Mouse (Mus musculus): ENCODE data around the gene Rack1. TPM values are rescaled to one million over a fixed set of nuclear protein-coding genes. Genes with fewer than 3 reads are reported as not detected.
"Not testable (repeated sequence)": the region's sequence is repeated elsewhere in the genome, so short reads cannot be mapped to it uniquely, and the experiment has no call there.

Rack1 gene
- polyA plus RNA-seq, 1 experiment from 2014 or later = 795 TPM

DNA sequence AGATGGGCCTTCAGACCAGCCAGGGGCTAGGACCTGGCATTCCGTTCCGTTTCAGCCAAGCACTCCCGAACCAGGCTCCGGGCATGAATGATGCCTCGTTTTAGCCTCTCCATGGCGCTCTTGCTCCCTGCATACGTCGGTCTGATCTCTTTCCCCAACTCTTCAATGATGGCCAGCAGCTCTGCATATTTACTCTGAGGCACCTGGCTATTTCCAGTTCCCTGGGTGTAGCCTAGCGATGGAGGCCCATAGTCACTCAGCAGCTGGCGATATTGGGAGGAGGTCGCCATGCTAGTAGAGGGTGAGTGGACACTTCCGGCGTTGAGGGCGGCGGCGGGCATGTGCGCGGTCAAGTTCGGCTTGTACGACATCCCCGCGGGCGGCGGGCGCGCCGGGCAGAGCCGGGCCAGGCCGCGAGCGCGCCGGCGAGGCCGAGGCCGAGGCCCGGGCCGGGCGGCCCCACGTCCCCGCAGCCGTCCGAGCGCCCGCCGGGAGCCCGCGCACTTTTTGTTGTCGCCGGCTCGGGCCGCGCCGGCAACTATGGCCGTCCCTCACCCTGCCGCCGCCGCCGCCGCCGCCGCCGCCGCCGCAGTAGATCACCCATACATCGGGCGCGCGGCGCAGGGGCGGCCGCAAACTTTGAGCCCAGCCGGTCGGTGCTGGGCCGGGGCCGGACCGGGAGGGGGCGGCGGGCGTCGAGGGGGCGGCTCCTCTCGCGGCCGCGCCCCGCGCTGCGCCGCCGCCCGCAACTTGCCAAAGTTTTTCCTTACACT is 26.0 kb downstream of the Rack1 start, which contains the start of the genes Trim7 and Gm12184:
TSS of gene Trim7 (plus strand) at position 162 of the 773 bp plus-strand sequence.
TSS of gene Gm12184 (minus strand) at position 677 of the 773 bp plus-strand sequence.
- not testable (repeated sequence) for H3K27me3 ChIP-seq (ENCODE audit: insufficient read depth, low read length); H3K4me1 ChIP-seq (replicated peaks; ENCODE audit: insufficient read depth, low read length); DNase-seq (ENCODE audit: low spot score); H3K9me3 ChIP-seq (replicated peaks; ENCODE audit: low read length); H3K36me3 ChIP-seq (ENCODE audit: insufficient read depth, low read length)
- under 1% methylated on average over 44 of the region's 92 CpGs for WGBS
- Histone ChIP-seq H3K4me2 (ENCODE audit: low read length) (peak within 1 kb of the TSS; percentile 70), H3K4me3 (replicated peaks; ENCODE audit: low read depth, low read length) (peak within 1 kb of the TSS; percentile 44), H3K27ac (peak within 1 kb of the TSS; percentile 82), H3K9ac (ENCODE audit: low read depth, low read length) (peak within 1 kb of the TSS; percentile 40; the same call in 1 of the 2 replicates)
- TF ChIP-seq CTCF (IDR thresholded peaks at IDR 0.05; ENCODE audit: low read depth) = peak; percentile 7; the same call in 1 of the 2 replicates
- peak; percentile 87 for ATAC-seq (replicated peaks; ENCODE audit: low FRiP score, low read depth)

DNA sequence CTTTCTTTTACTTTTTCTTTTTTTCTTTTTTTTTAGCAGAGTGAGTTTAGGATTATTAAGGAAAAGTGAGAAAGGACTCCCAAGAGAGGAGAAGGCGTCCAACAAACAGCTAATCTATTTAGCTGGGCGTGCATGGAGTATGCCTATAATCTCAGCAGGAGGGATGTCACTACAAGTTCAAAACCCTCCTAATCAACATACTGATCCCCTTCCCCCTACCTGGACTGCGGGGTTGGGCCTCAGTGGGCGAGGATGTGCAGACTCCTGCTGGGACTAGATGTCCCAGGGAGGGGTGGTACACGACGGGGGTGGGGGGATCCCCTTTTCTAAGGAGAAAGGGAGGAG is 26.6 kb downstream of the Rack1 start:
- peak overlapping the region; percentile 70 for H3K4me2 ChIP-seq (ENCODE audit: low read length)
- TF ChIP-seq CTCF (IDR thresholded peaks at IDR 0.05; ENCODE audit: low read depth) = no peak
- H3K4me3 ChIP-seq (replicated peaks; ENCODE audit: low read depth, low read length) = peak overlapping the region; percentile 44
- 2% methylated on average over 6 of the region's 6 CpGs for WGBS
- no peaks in the 10 kb centered on the region for H3K27me3 ChIP-seq (ENCODE audit: insufficient read depth, low read length)
- peak overlapping the region; percentile 82 for H3K27ac ChIP-seq
- H3K4me1 ChIP-seq (replicated peaks; ENCODE audit: insufficient read depth, low read length) = 0 out of 2 replicates have a peak, but pooled peaks cover 2% of the 10 kb centered on the region
- H3K36me3 ChIP-seq (ENCODE audit: insufficient read depth, low read length) = no peaks in the 10 kb centered on the region
- ATAC-seq (replicated peaks; ENCODE audit: low FRiP score, low read depth) = 0 out of 2 replicates have a peak, but pooled peaks have one; percentile 18
- no peaks in the 10 kb centered on the region for H3K9me3 ChIP-seq (replicated peaks; ENCODE audit: low read length)
- H3K9ac ChIP-seq (ENCODE audit: low read depth, low read length) = peak overlapping the region; percentile 40; the same call in 1 of the 2 replicates
- DNase-seq (ENCODE audit: low spot score) = peak; percentile 61

DNA sequence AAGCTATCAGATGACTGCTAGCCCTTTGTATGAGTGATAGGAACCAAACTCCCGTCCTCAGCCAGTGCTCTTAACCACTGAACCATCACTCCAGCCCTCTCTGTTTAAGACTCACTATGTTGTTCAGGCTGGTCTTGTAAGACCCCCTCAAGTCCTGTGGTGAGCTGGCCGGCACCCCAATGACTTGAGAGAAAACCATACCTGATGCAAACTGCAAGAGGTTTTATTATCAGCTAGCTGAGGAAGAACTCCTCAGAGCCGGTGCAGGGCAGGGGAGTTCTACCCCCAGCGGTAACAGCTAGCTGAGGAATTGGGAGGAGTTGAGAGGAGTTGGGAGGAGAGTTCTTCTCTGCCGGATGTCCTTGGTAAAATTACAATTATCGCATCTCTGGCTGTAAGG is 27.8 kb downstream of the Rack1 start:
- TF ChIP-seq CTCF (IDR thresholded peaks at IDR 0.05; ENCODE audit: low read depth) = no peak
- Histone ChIP-seq H3K27ac (no peak overlapping the region), H3K4me3 (replicated peaks; ENCODE audit: low read depth, low read length) (no peak overlapping the region), H3K9ac (ENCODE audit: low read depth, low read length) (no peak overlapping the region), H3K4me2 (ENCODE audit: low read length) (no peak overlapping the region), H3K36me3 (ENCODE audit: insufficient read depth, low read length) (no peaks in the 10 kb centered on the region), H3K27me3 (ENCODE audit: insufficient read depth, low read length) (no peaks in the 10 kb centered on the region), H3K4me1 (replicated peaks; ENCODE audit: insufficient read depth, low read length) (0 out of 2 replicates have a peak, but pooled peaks cover 2% of the 10 kb centered on the region), H3K9me3 (replicated peaks; ENCODE audit: low read length) (no peaks in the 10 kb centered on the region)
- ATAC-seq (replicated peaks; ENCODE audit: low FRiP score, low read depth) (no peak), DNase-seq (ENCODE audit: low spot score) (no peak)
- WGBS = 63% methylated on average over 6 of the region's 6 CpGs

DNA sequence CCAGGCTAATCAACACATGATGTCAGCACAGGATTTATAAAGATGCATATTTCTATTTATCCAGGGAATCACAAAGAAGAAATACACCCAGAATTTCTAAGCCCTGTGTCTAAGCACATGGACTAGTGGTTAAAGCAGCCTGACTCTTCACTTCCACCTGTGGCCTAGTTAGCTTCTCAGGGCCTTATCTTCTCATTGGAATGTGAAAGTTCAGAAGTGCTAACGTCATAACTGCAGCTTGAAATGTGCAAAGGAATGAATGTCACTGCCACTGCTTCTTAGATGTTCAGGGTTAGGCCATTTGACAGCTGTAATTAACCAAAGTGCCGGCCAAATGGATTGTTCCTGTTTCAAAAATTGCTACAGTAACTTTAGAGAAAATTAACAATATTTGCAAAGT is 30.1 kb downstream of the Rack1 start:
- no peak overlapping the region for H3K4me3 ChIP-seq (replicated peaks; ENCODE audit: low read depth, low read length)
- H3K9me3 ChIP-seq (replicated peaks; ENCODE audit: low read length) = no peaks in the 10 kb centered on the region
- H3K36me3 ChIP-seq (ENCODE audit: insufficient read depth, low read length) = no peaks in the 10 kb centered on the region
- no peak overlapping the region for H3K27ac ChIP-seq
- ATAC-seq (replicated peaks; ENCODE audit: low FRiP score, low read depth) = no peak
- 74% methylated on average over 2 of the region's 2 CpGs for WGBS
- H3K9ac ChIP-seq (ENCODE audit: low read depth, low read length) = no peak overlapping the region
- no peaks in the 10 kb centered on the region for H3K27me3 ChIP-seq (ENCODE audit: insufficient read depth, low read length)
- no peak overlapping the region for H3K4me2 ChIP-seq (ENCODE audit: low read length)
- no peak for DNase-seq (ENCODE audit: low spot score)
- 0 out of 2 replicates have a peak, but pooled peaks cover 2% of the 10 kb centered on the region for H3K4me1 ChIP-seq (replicated peaks; ENCODE audit: insufficient read depth, low read length)
- TF ChIP-seq CTCF (IDR thresholded peaks at IDR 0.05; ENCODE audit: low read depth) = no peak

DNA sequence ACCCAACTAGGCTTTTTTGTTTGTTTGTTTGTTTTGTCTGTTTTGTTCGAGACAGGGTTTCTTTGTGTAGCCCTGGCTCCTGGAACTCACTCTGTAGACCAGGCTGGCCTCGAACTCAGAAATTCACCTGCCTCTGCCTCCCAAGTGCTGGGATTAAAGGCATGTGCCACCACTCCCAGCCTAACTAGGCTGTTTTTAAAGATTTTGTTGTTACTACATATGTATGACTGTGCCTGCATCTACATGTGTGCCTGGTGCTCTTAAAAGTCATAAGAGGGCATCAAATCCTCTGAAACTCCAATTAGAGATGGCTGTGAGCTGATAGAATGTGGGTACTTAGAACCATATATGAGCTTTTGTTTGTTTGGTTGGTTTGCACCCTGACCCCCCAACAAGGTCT is 31.1 kb downstream of the Rack1 start:
- Histone ChIP-seq H3K36me3 (ENCODE audit: insufficient read depth, low read length) (no peaks in the 10 kb centered on the region), H3K9ac (ENCODE audit: low read depth, low read length) (no peak overlapping the region), H3K27ac (no peak overlapping the region), H3K4me1 (replicated peaks; ENCODE audit: insufficient read depth, low read length) (0 out of 2 replicates have a peak, but pooled peaks cover 2% of the 10 kb centered on the region), H3K9me3 (replicated peaks; ENCODE audit: low read length) (no peaks in the 10 kb centered on the region), H3K27me3 (ENCODE audit: insufficient read depth, low read length) (no peaks in the 10 kb centered on the region), H3K4me2 (ENCODE audit: low read length) (no peak overlapping the region), H3K4me3 (replicated peaks; ENCODE audit: low read depth, low read length) (no peak overlapping the region)
- ATAC-seq (replicated peaks; ENCODE audit: low FRiP score, low read depth) (no peak), DNase-seq (ENCODE audit: low spot score) (no peak)
- no peak for TF ChIP-seq CTCF (IDR thresholded peaks at IDR 0.05; ENCODE audit: low read depth)
- 68% methylated on average over 2 of the region's 2 CpGs for WGBS

DNA sequence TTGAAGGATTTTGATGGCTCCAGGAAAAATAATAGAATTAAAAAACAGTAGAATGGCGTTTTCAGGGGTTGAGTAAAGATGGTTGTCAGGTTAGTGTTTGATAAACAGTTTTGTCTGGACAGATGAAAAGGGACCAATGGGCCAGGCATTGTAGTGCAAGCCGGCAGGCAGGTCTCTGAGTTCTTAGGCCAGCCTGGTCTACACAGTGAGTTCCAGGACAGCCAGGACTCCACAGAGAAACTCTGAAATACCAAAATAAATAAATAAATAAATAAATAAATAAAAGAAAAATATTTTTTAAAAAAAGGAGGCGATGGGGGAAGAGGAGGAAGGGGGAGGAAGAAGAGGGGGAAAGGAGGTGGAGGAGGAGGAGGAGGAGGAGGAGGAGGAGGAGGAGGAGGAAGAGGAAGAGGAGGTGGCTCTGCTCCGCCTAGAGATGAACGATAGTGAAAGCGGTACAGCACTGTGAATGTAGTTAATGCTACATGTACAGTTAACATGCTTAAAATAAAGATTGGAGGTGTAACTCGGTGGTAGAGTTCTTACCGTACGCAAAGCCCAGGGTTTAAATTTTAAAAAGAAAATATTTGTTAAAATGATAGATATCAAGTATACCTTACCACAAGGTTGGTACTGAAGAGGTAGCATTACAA is 33.1 kb downstream of the Rack1 start:
- Histone ChIP-seq H3K9me3 (replicated peaks; ENCODE audit: low read length) (no peaks in the 10 kb centered on the region), H3K4me2 (ENCODE audit: low read length) (peak overlapping the region; percentile 50), H3K36me3 (ENCODE audit: insufficient read depth, low read length) (no peaks in the 10 kb centered on the region), H3K4me3 (replicated peaks; ENCODE audit: low read depth, low read length) (peak overlapping the region; percentile 46), H3K9ac (ENCODE audit: low read depth, low read length) (no peak overlapping the region), H3K4me1 (replicated peaks; ENCODE audit: insufficient read depth, low read length) (peaks cover 3% of the 10 kb centered on the region; the same call in 1 of the 2 replicates), H3K27ac (no peak overlapping the region), H3K27me3 (ENCODE audit: insufficient read depth, low read length) (no peaks in the 10 kb centered on the region)
- DNase-seq (ENCODE audit: low spot score) = no peak
- no peak for TF ChIP-seq CTCF (IDR thresholded peaks at IDR 0.05; ENCODE audit: low read depth)
- WGBS = 36% methylated on average over 9 of the region's 9 CpGs
- no peak for ATAC-seq (replicated peaks; ENCODE audit: low FRiP score, low read depth)

Measured in kidney, postnatal 0 days (tissue).